Mouse (Mus musculus) spleen, adult 2 months (tissue): ENCODE data around the gene Mapk12. TPM values are rescaled to one million over a fixed set of nuclear protein-coding genes. Genes with fewer than 3 reads are reported as not detected.

Source experiments
- DNase-seq, 2 experiments: peaks; one replicate each; pipeline versions ENCODE4 v3.0.0 to v3.0.0-alpha.2; 2012 to 2021; ENCODE audit warnings: low spot score in 2 of 2, low read depth in 1 of 2
- H3K27ac ChIP-seq: fragments of 200-500 bp; 2 replicates; pipeline ENCODE4 v1.5.1; 2012; ENCODE audit warnings: low read length, inconsistent platforms; ENCODE audit not compliant: insufficient read depth
- H3K27me3 ChIP-seq: fragments of 200-500 bp; 2 replicates; pipeline ENCODE4 v1.6.1; 2012; ENCODE audit warnings: mild to moderate bottlenecking, moderate library complexity, low read length, inconsistent platforms; ENCODE audit not compliant: control insufficient read depth, insufficient read depth
- H3K36me3 ChIP-seq: fragments of 200-500 bp; 2 replicates; pipeline ENCODE4 v1.6.1; 2012; ENCODE audit warnings: mild to moderate bottlenecking, low read length, inconsistent platforms; ENCODE audit not compliant: control insufficient read depth, insufficient read depth
- H3K4me1 ChIP-seq: fragments of 200-500 bp; 2 replicates; pipeline ENCODE4 v1.6.1; 2011; ENCODE audit warnings: inconsistent platforms; ENCODE audit not compliant: control insufficient read depth, insufficient read depth, insufficient read length
- H3K4me3 ChIP-seq: fragments of 200-500 bp; 2 replicates; pipeline ENCODE4 v1.5.1; 2011; ENCODE audit warnings: mild to moderate bottlenecking, inconsistent platforms; ENCODE audit not compliant: insufficient read depth, insufficient read length; ENCODE audit errors: extremely low read depth
- CTCF ChIP-seq: fragments of 200-500 bp; IDR thresholded peaks from 2 replicates; pipeline ENCODE4 v1.5.1; 2011; ENCODE audit warnings: mild to moderate bottlenecking, inconsistent platforms; ENCODE audit not compliant: insufficient read depth, insufficient read length, insufficient replicate concordance; ENCODE audit errors: extremely low read depth
- POLR2A ChIP-seq: fragments of 200-500 bp; IDR thresholded peaks from 2 replicates; pipeline ENCODE4 v1.6.1; 2011; ENCODE audit warnings: low read depth, low read length, inconsistent platforms
- WGBS: fragments of 180-500 bp; shearing (Covaris S2); methylation state at CpG from one replicate; pipeline ENCODE4 v1.1.7; 2018; 5-methylcytosine and 5-hydroxymethylcytosine counted together
- polyA plus RNA-seq: library from polyadenylated mRNA; depleted of rRNA; stranded (reverse); fragments of >200 nt; gene quantifications from 2 replicates; pipeline ENCODE4 v1.2.3, GENCODE M21; 2012

Mapk12 gene
- polyA plus RNA-seq, 1 experiment, result 3.9 TPM

- no peak for DNase-seq
- Histone ChIP-seq H3K4me3 (no peak overlapping the region), H3K4me1 (peaks cover 35% of the 10 kb centered on the region), H3K27ac (no peak overlapping the region), H3K36me3 (no peaks in the 10 kb centered on the region), H3K27me3 (no peaks in the 10 kb centered on the region)
- TF ChIP-seq POLR2A (no peak), CTCF (no peak)
- 90% methylated on average over 13 of the region's 13 CpGs for WGBS
These were observed 35.1 kb upstream of the Mapk12 start for GRCm38 (mm10) chr15:89175411-89176155.

DNA sequence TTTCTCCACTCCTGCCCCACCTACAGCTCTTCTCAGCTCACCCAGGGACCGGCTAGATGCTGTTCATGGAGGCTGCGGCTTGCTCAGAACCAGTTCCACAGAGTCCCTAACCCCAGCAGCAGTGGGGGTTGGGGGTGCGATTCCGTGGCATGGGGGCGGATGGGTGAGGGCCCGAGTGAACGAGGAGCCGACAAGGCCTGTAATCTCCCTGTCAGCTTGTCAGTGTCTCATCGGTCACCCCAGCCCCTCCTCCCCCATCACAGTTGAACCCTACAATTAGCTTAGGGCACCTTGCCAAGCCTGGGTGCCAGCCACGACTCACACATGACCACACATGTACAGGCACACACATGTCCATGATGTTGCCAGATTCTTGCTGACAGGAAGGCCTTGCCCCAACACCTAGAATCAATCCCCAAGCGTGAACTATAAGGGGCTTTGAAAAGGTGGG, 34.4 kb upstream of the Mapk12 start:
- 83% methylated on average over 11 of the region's 11 CpGs for WGBS
- no peaks in the 10 kb centered on the region for H3K36me3 ChIP-seq
- DNase-seq, result no peak
- no peaks in the 10 kb centered on the region for H3K27me3 ChIP-seq
- H3K4me3 ChIP-seq, result no peak overlapping the region
- no peak overlapping the region for H3K27ac ChIP-seq
- H3K4me1 ChIP-seq, result peaks cover 29% of the 10 kb centered on the region; the same call in 1 of the 2 replicates
- TF ChIP-seq CTCF, result no peak
- TF ChIP-seq POLR2A, result no peak

- no peaks in the 10 kb centered on the region for H3K27me3 ChIP-seq
- peak in 1 of 2 experiments; percentile 40 for DNase-seq
These were observed 33.4 kb upstream of the Mapk12 start for GRCm38 (mm10) chr15:89173906-89174214.

GRCm38 (mm10) chr15:89173024-89173905, 32.8 kb upstream of the Mapk12 start:
- no peak for DNase-seq
- Histone ChIP-seq H3K27ac (peak overlapping the region; percentile 55), H3K4me1 (peaks cover 22% of the 10 kb centered on the region; the same call in 1 of the 2 replicates), H3K27me3 (no peaks in the 10 kb centered on the region), H3K4me3 (peak overlapping the region; percentile 66), H3K36me3 (no peaks in the 10 kb centered on the region)
- under 1% methylated on average over 65 of the region's 65 CpGs for WGBS
- TF ChIP-seq POLR2A, result no peak
- TF ChIP-seq CTCF, result no peak

More at GRCm38 (mm10) chr15:89173906-89174214, 33.4 kb upstream of the Mapk12 start:
- Histone ChIP-seq H3K4me1 (peaks cover 26% of the 10 kb centered on the region; the same call in 1 of the 2 replicates), H3K4me3 (peak overlapping the region; percentile 66; the same call in 1 of the 2 replicates), H3K27ac (no peak overlapping the region; the same call in 1 of the 2 replicates), H3K36me3 (no peaks in the 10 kb centered on the region)
- TF ChIP-seq CTCF (no peak), POLR2A (no peak)
- 13% methylated on average over 15 of the region's 15 CpGs for WGBS

DNA sequence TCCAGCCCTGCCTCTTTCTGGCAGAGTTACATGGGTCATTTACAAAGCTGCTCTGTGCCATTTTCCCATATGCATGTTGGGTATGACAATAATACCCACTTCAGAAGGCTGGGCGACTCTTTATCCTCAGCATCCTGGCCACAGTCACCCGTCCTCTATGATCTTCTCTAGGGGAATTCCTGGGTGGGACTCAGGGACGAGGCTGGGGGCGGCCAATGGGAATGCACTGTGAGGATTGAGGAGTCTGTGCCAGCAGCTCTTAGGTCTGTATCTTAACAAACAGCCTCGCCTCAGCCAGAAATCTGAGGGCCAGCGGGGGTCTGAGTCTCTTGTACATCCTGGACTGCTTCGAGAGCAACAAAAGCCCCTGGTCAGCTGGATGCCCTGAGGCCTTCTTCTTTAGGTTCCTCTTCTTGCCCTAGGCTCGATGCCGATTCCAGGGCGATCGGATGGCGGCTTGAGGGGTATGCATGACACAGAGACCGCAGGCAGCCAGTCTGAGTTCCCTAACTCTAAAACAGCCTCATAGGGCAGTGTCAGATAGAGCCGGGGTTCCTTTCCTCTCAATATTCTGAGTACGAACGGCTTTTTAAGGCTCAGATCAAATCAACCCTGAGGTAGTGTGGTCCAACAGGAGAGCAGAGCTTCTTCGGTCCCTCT, 31.9 kb upstream of the Mapk12 start:
- TF ChIP-seq POLR2A (no peak), CTCF (no peak)
- no peaks in the 10 kb centered on the region for H3K36me3 ChIP-seq
- H3K4me3 ChIP-seq, result peak overlapping the region; percentile 66
- peaks cover 17% of the 10 kb centered on the region; the same call in 1 of the 2 replicates for H3K4me1 ChIP-seq
- DNase-seq, result no peak
- peak overlapping the region; percentile 55 for H3K27ac ChIP-seq
- WGBS, result 27% methylated on average over 17 of the region's 17 CpGs
- no peaks in the 10 kb centered on the region for H3K27me3 ChIP-seq

DNA sequence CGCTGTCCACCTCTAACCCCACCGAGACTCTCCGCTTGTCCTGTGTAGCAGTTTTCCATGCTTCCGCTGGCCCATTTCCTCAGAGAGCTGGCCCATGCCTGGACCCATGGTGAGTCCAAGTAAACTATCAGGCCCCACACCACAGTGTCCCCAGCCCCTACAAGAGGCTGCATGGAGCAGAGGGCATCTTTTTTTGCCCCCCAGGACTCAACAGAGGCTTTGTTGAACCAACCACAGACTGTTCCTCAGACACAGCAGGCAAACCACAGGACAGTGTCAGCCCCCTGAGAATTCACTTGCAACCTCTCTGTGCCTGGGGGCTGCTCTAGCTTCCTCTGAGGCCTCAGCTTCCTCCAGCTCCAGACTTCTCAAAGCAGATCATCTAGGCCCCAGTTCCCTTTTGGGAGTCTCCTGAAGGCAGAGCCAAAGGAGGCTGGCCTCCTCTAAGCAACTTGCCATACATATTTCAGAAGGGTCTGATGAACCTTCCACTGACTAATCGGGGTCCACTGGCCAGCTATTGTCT, 31.1 kb upstream of the Mapk12 start:
- Histone ChIP-seq H3K4me1 (peaks cover 10% of the 10 kb centered on the region; the same call in 1 of the 2 replicates), H3K27ac (no peak overlapping the region), H3K4me3 (no peak overlapping the region), H3K27me3 (no peaks in the 10 kb centered on the region), H3K36me3 (no peaks in the 10 kb centered on the region)
- no peak for DNase-seq
- TF ChIP-seq POLR2A (no peak), CTCF (no peak)
- 73% methylated on average over 5 of the region's 5 CpGs for WGBS
